11 mouse cellular contexts compared by ENCODE assay signal in the genomic region with DNA sequence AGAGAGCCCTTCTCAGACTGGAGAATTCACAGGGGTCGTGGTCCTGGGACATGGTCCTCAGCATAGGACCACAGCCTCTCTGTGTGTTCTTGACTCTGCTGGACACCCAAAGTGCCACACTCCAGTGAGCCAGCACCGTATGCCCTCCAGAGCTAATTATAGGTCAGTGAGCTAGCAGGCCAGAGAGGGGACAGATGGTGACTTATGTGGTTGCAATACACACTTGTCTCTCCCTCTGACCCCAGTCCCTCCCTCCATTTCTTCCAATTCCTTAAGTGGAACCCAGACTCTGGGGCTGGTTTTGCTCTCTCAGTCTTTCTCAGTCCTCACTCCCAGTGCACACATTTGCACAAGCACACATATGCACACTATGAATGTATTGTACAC. TPM values are rescaled to one million over a fixed set of nuclear protein-coding genes. Genes with fewer than 3 reads are reported as not detected.
DNase-seq lines count a peak whose midpoint lies in the region; ATAC-seq and TF ChIP-seq lines count a peak whose summit lies in the region.
"Had no signal": no experiment of that assay in that cellular context is flagged by ENCODE, and none has a peak within 500 bp of the region (broad histone marks: within the 10 kb centered on the region; RNA-seq: fewer than 3 reads in every experiment).

No protein-coding gene starts in this region.

- DNase-seq in heart, adult 11 months: peak; percentile 91
- no peak for DNase-seq in heart, adult 9 months (ENCODE audit: low spot score in 2 of 2)
- peak; percentile 28 for DNase-seq in testis, postnatal 10 days (ENCODE audit: low spot score)
- DNase-seq in testis, postnatal 14 days (ENCODE audit: low spot score): no peak
- peak; percentile 11 for DNase-seq in stomach, postnatal 0 days (ENCODE audit: low spot score)
- DNase-seq in right cerebral cortex, adult 2 months (ENCODE audit: low spot score in 2 of 2): no peak
- DNase-seq in urinary bladder, postnatal 10 days (ENCODE audit: low spot score): no peak
- DNase-seq: adrenal gland, adult 2 months had no signal

- H3K9ac ChIP-seq in heart, embryonic 14.5 days (ENCODE audit: low read length): peak overlapping the region; percentile 76
- no peak overlapping the region for H3K9ac ChIP-seq in stomach, postnatal 0 days (ENCODE audit: low read length)

- peak overlapping the region; percentile 27 to 53; a peak in 2 of 4 replicates for H3K4me3 ChIP-seq in heart, embryonic 14.5 days (ENCODE audit: control insufficient read depth in 1 of 2, insufficient read depth in 1 of 2, low read depth in 1 of 2, low read length in 2 of 2)
- no peak overlapping the region for H3K4me3 ChIP-seq in stomach, postnatal 0 days (ENCODE audit: low read depth, low read length)

- TF ChIP-seq EP300 in stomach, postnatal 0 days (optimal IDR thresholded peaks at IDR 0.05): no peak

- no peaks in the 10 kb centered on the region for H3K9me3 ChIP-seq in heart, embryonic 14.5 days (ENCODE audit: control insufficient read depth, low read length)
- H3K9me3 ChIP-seq in stomach, postnatal 0 days (ENCODE audit: control insufficient read depth, low read length): no peaks in the 10 kb centered on the region

- peak overlapping the region; percentile 78 for H3K4me2 ChIP-seq in heart, embryonic 14.5 days (ENCODE audit: low read length)
- no peak overlapping the region for H3K4me2 ChIP-seq in stomach, postnatal 0 days (replicated peaks; ENCODE audit: low read depth)

- H3K36me3 ChIP-seq in heart, embryonic 14.5 days (ENCODE audit: control insufficient read depth, insufficient read depth, low read length): peaks cover 16% of the 10 kb centered on the region
- H3K36me3 ChIP-seq in stomach, postnatal 0 days (ENCODE audit: control insufficient read depth, insufficient read depth, low read length): peaks cover 14% of the 10 kb centered on the region

- H3K4me1 ChIP-seq in heart, embryonic 14.5 days (ENCODE audit: control insufficient read depth in 2 of 2, insufficient read depth in 2 of 2, low read length in 2 of 2): peaks cover 29 to 67% of the 10 kb centered on the region in 2 experiments
- no peaks in the 10 kb centered on the region for H3K4me1 ChIP-seq in stomach, postnatal 0 days (replicated peaks; ENCODE audit: control insufficient read depth, insufficient read depth)

- no peaks in the 10 kb centered on the region for H3K27me3 ChIP-seq in heart, embryonic 14.5 days (ENCODE audit: control insufficient read depth, insufficient read depth, low read length)
- H3K27me3 ChIP-seq in stomach, postnatal 0 days (ENCODE audit: control insufficient read depth, insufficient read depth, low read length): no peaks in the 10 kb centered on the region

- peak overlapping the region; percentile 63 to 90 for H3K27ac ChIP-seq in heart, embryonic 14.5 days (replicated peaks in 1 of 2; ENCODE audit: control insufficient read depth in 1 of 2, insufficient read depth in 1 of 2, low read depth in 2 of 2, low read length in 2 of 2)
- H3K27ac ChIP-seq in stomach, postnatal 0 days (replicated peaks): no peak overlapping the region
- H3K27ac ChIP-seq: kidney, postnatal 0 days had no signal

- ATAC-seq in heart, embryonic 14.5 days (ENCODE audit: insufficient number of reproducible peaks, insufficient read depth, low FRiP score, low read depth): 0 out of 2 replicates have a peak, but pooled peaks have one; percentile 28
- no peak for ATAC-seq in stomach, postnatal 0 days (ENCODE audit: low FRiP score, low TSS enrichment)
- ATAC-seq: lung, postnatal 0 days had no signal

- TF ChIP-seq CTCF in stomach, postnatal 0 days (IDR thresholded peaks at IDR 0.05; ENCODE audit: low read depth): no peak

- WGBS in heart, embryonic 14.5 days: 30% methylated on average over 2 of the region's 2 CpGs
- 65% methylated on average over 2 of the region's 2 CpGs for WGBS in stomach, postnatal 0 days

RNA-seq across cellular contexts. Expression of gene Ppfia4, which starts 9.5 kb away (rescaled TPM):
- 10.5 and 11.9 TPM in 2 replicates for polyA plus RNA-seq in heart, embryonic 14.5 days (2014; fragmentation: Nextera tagmentation; extraction: Ambion mirVana)
- polyA plus RNA-seq in stomach, postnatal 0 days (2015; fragmentation: Nextera tagmentation; extraction: Ambion mirVana): 2.8 TPM in 2 replicates

RNA-seq across cellular contexts. Expression of gene Tmem183a, which starts 19.5 kb away (rescaled TPM):
- 62.5 and 69.3 TPM in 2 replicates for polyA plus RNA-seq in heart, embryonic 14.5 days (2014; fragmentation: Nextera tagmentation; extraction: Ambion mirVana)
- polyA plus RNA-seq in stomach, postnatal 0 days (2015; fragmentation: Nextera tagmentation; extraction: Ambion mirVana): 64.9 and 65.6 TPM in 2 replicates

RNA-seq across cellular contexts. Expression of gene 4933406M09Rik, which starts 43.5 kb away (rescaled TPM):
- polyA plus RNA-seq in heart, embryonic 14.5 days (2014; fragmentation: Nextera tagmentation; extraction: Ambion mirVana): not detected in 2 replicates
- not detected in 2 replicates for polyA plus RNA-seq in stomach, postnatal 0 days (2015; fragmentation: Nextera tagmentation; extraction: Ambion mirVana)
- polyA plus RNA-seq: adrenal gland, adult 2 months; kidney, postnatal 0 days had no signal

RNA-seq across cellular contexts. Expression of gene Myog, which starts 52.5 kb away (rescaled TPM):
- 0.62 and 0.70 TPM in 2 replicates for polyA plus RNA-seq in heart, embryonic 14.5 days (2014; fragmentation: Nextera tagmentation; extraction: Ambion mirVana)
- 2.7 and 5.0 TPM in 2 replicates for polyA plus RNA-seq in stomach, postnatal 0 days (2015; fragmentation: Nextera tagmentation; extraction: Ambion mirVana)
- polyA plus RNA-seq: adrenal gland, adult 2 months; lung, postnatal 0 days had no signal

Comparison
In these comparisons a context has a peak if more than half of its experiments do, and no peak if none do; other contexts are left out.
1. DNase-seq: peak in heart, adult 11 months (single experiment), testis, postnatal 10 days (single experiment) and stomach, postnatal 0 days (single experiment); none in heart, adult 9 months (0 of 2), testis, postnatal 14 days (single experiment), right cerebral cortex, adult 2 months (0 of 2) and urinary bladder, postnatal 10 days (single experiment).